ENCODE assay signal across 8 mouse cellular contexts in genomic region chr19:44296186-44296585, GRCm38 (mm10). TPM values are rescaled to one million over a fixed set of nuclear protein-coding genes. Genes with fewer than 3 reads are reported as not detected.
A peak's percentile ranks its signal among the peaks of the same experiment; 100 is the strongest.
DNase-seq lines count a peak whose midpoint lies in the region; ATAC-seq and TF ChIP-seq lines count a peak whose summit lies in the region.

No protein-coding gene starts in this region.

- DNase-seq in lung, adult 2 months = no peak
- DNase-seq in lung, postnatal 36 days = no peak
- DNase-seq in forebrain, embryonic 11.5 days (ENCODE audit: low spot score) = no peak
- peak; percentile 38 for DNase-seq in thymus, postnatal 0 days (ENCODE audit: low spot score)
- no peak for DNase-seq in cerebellum, postnatal 36 days
- no peak for DNase-seq in frontal cortex, postnatal 36 days (ENCODE audit: low spot score in 2 of 2)

- TF ChIP-seq CTCF in lung, adult 2 months (IDR thresholded peaks at IDR 0.05; ENCODE audit: insufficient read depth, low read length) = no peak

- peaks cover 11% of the 10 kb centered on the region for H3K4me1 ChIP-seq in lung, adult 2 months (ENCODE audit: control insufficient read depth, insufficient read depth, low read length)
- peaks cover 44% of the 10 kb centered on the region for H3K4me1 ChIP-seq in forebrain, embryonic 11.5 days (replicated peaks; ENCODE audit: control insufficient read depth, insufficient read depth, low read length)
- H3K4me1 ChIP-seq in liver, embryonic 12.5 days = peaks cover 89% of the 10 kb centered on the region

- H3K36me3 ChIP-seq in forebrain, embryonic 11.5 days (ENCODE audit: control insufficient read depth, insufficient read depth, low read length) = peaks cover 28% of the 10 kb centered on the region
- H3K36me3 ChIP-seq in liver, embryonic 12.5 days = peaks cover 64% of the 10 kb centered on the region

- H3K27ac ChIP-seq in forebrain, embryonic 11.5 days (ENCODE audit: low read depth, low read length) = no peak overlapping the region
- H3K27ac ChIP-seq in liver, embryonic 12.5 days = peak overlapping the region; percentile 78

- H3K9me3 ChIP-seq in forebrain, embryonic 11.5 days (ENCODE audit: control insufficient read depth, low read length) = no peaks in the 10 kb centered on the region
- H3K9me3 ChIP-seq in liver, embryonic 12.5 days (replicated peaks) = no peaks in the 10 kb centered on the region

- WGBS in lung, adult 2 months = 29% methylated on average over 7 of the region's 7 CpGs
- 35% methylated on average over 7 of the region's 7 CpGs for WGBS in forebrain, embryonic 11.5 days
- WGBS in liver, embryonic 12.5 days (ENCODE audit: insufficient replicate concordance) = 69% methylated on average over 7 of the region's 7 CpGs

- ATAC-seq in forebrain, embryonic 11.5 days (replicated peaks; ENCODE audit: low FRiP score) = no peak
- no peak for ATAC-seq in liver, embryonic 12.5 days
- no peak for ATAC-seq in monocyte, adult 5-6 weeks (replicated peaks; ENCODE audit: insufficient number of reproducible peaks, low FRiP score, low TSS enrichment, poor library complexity, severe bottlenecking)

- H3K4me3 ChIP-seq in lung, adult 2 months (replicated peaks; ENCODE audit: extremely low read depth, low read depth, low read length) = peak overlapping the region; percentile 50
- H3K4me3 ChIP-seq in forebrain, embryonic 11.5 days (ENCODE audit: low read depth, low read length) = peak overlapping the region; percentile 93
- H3K4me3 ChIP-seq in liver, embryonic 12.5 days = peak overlapping the region; percentile 82

- no peak for TF ChIP-seq POLR2A in lung, adult 2 months (IDR thresholded peaks at IDR 0.05; ENCODE audit: borderline replicate concordance, extremely low read depth, low read depth, low read length)

- peak overlapping the region; percentile 98 for H3K9ac ChIP-seq in forebrain, embryonic 11.5 days (ENCODE audit: low read length)
- peak overlapping the region; percentile 82 for H3K9ac ChIP-seq in liver, embryonic 12.5 days

- H3K27me3 ChIP-seq in forebrain, embryonic 11.5 days (ENCODE audit: control insufficient read depth, insufficient read depth, low read length) = no peaks in the 10 kb centered on the region
- no peaks in the 10 kb centered on the region for H3K27me3 ChIP-seq in liver, embryonic 12.5 days (replicated peaks)

- peak overlapping the region; percentile 93 for H3K4me2 ChIP-seq in forebrain, embryonic 11.5 days (ENCODE audit: low read depth, low read length, severe bottlenecking)
- peak overlapping the region; percentile 93 for H3K4me2 ChIP-seq in liver, embryonic 12.5 days

RNA-seq across cellular contexts. Expression of gene Scd2, which starts 2.7 kb away (rescaled TPM):
- polyA plus RNA-seq in lung, adult 2 months (2012; rRNA removed) = 289 and 384 TPM in 2 replicates
- 433 and 466 TPM in 2 replicates for polyA plus RNA-seq in forebrain, embryonic 11.5 days (2014; fragmentation: Nextera tagmentation; extraction: Ambion mirVana)
- polyA plus RNA-seq in liver, embryonic 12.5 days (2016; fragmentation: Nextera tagmentation; extraction: Ambion mirVana) = 136 and 148 TPM in 2 replicates
- polyA plus RNA-seq in thymus, postnatal 0 days (2015; fragmentation: Nextera tagmentation; extraction: Ambion mirVana) = 68.8 and 69.7 TPM in 2 replicates
- total RNA-seq in monocyte, adult 5-6 weeks (2017) = 38.6 to 52.6 TPM (median 50.7 TPM) in 3 replicates

RNA-seq across cellular contexts. Expression of gene Scd4, which starts 36.7 kb away (rescaled TPM):
- polyA plus RNA-seq in lung, adult 2 months (2012; rRNA removed) = 0.46 and 0.97 TPM in 2 replicates
- not detected in 2 replicates for polyA plus RNA-seq in forebrain, embryonic 11.5 days (2014; fragmentation: Nextera tagmentation; extraction: Ambion mirVana)
- 0.04 TPM in 1 of 2 replicates, not detected in the other for polyA plus RNA-seq in liver, embryonic 12.5 days (2016; fragmentation: Nextera tagmentation; extraction: Ambion mirVana)
- 0.18 TPM in 2 replicates for polyA plus RNA-seq in thymus, postnatal 0 days (2015; fragmentation: Nextera tagmentation; extraction: Ambion mirVana)
- 1.7 TPM in 1 of 3 replicates, not detected in the others for total RNA-seq in monocyte, adult 5-6 weeks (2017)
